Mouse (Mus musculus): ENCODE results near the gene Ntrk3.

The Ntrk3 gene

GRCm38 (mm10) chr7:78433617-78434144 lies 304.1 kb downstream of the Ntrk3 start:
- no peak for DNase-seq

GRCm38 (mm10) chr7:78431611-78432010 lies 306.2 kb downstream of the Ntrk3 start:
- peak; percentile 44 to 51 for DNase-seq

- no peak for DNase-seq
These were observed 325.6 kb downstream of the Ntrk3 start for GRCm38 (mm10) chr7:78412172-78412571.

- DNase-seq, result no peak
These were observed 327.8 kb downstream of the Ntrk3 start for GRCm38 (mm10) chr7:78409970-78410369.

- DNase-seq, result no peak
These were observed 331.0 kb downstream of the Ntrk3 start for GRCm38 (mm10) chr7:78406641-78407291.

GRCm38 (mm10) chr7:78404481-78404880 lies 333.3 kb downstream of the Ntrk3 start:
- no peak for DNase-seq

- no peak for DNase-seq
These were observed 335.3 kb downstream of the Ntrk3 start for GRCm38 (mm10) chr7:78402495-78402894.

- DNase-seq, result no peak
These were observed 337.6 kb downstream of the Ntrk3 start for GRCm38 (mm10) chr7:78400219-78400618.

GRCm38 (mm10) chr7:78398377-78398776 lies 339.4 kb downstream of the Ntrk3 start:
- no peak for DNase-seq

- DNase-seq, result no peak
These were observed 340.6 kb downstream of the Ntrk3 start for GRCm38 (mm10) chr7:78397215-78397614.

GRCm38 (mm10) chr7:78390019-78390418 lies 347.8 kb downstream of the Ntrk3 start:
- peak; percentile 83 to 90 for DNase-seq

- DNase-seq, result no peak
These were observed 349.7 kb downstream of the Ntrk3 start for GRCm38 (mm10) chr7:78388101-78388500.

GRCm38 (mm10) chr7:78385971-78386370 lies 351.8 kb downstream of the Ntrk3 start:
- peak; percentile 74 to 80 for DNase-seq

- peak in 1 of 2 experiments; percentile 32 for DNase-seq
These were observed 353.7 kb downstream of the Ntrk3 start for GRCm38 (mm10) chr7:78384111-78384510.

- DNase-seq, result peak; percentile 82 to 91
These were observed 355.7 kb downstream of the Ntrk3 start for GRCm38 (mm10) chr7:78382126-78382525.

GRCm38 (mm10) chr7:78379784-78380183 lies 358.0 kb downstream of the Ntrk3 start:
- DNase-seq, result peak; percentile 42 to 86

- peak; percentile 56 to 86 for DNase-seq
These were observed 359.5 kb downstream of the Ntrk3 start for GRCm38 (mm10) chr7:78378306-78378705.

GRCm38 (mm10) chr7:78376875-78377274 lies 360.9 kb downstream of the Ntrk3 start:
- DNase-seq, result no peak

GRCm38 (mm10) chr7:78361341-78362309 lies 376.2 kb downstream of the Ntrk3 start:
- peak; percentile 17 to 29 for DNase-seq

- DNase-seq, result no peak
These were observed 390.3 kb downstream of the Ntrk3 start for GRCm38 (mm10) chr7:78347464-78347863.

- DNase-seq, result peak in 1 of 2 experiments; percentile 23
These were observed 404.4 kb downstream of the Ntrk3 start for GRCm38 (mm10) chr7:78333422-78333821.

GRCm38 (mm10) chr7:78328301-78328700 lies 409.5 kb downstream of the Ntrk3 start:
- DNase-seq, result no peak

GRCm38 (mm10) chr7:78326185-78326584 lies 411.6 kb downstream of the Ntrk3 start:
- no peak for DNase-seq

GRCm38 (mm10) chr7:78318640-78319039 lies 419.2 kb downstream of the Ntrk3 start:
- DNase-seq, result no peak

Measured in cerebellum, postnatal 14 days (tissue).